Comparison of ENCODE assay signal across 8 mouse cellular contexts in genomic region chr9:48984320-48984844, GRCm38 (mm10). TPM values are rescaled to one million over a fixed set of nuclear protein-coding genes. Genes with fewer than 3 reads are reported as not detected.
DNase-seq lines count a peak whose midpoint lies in the region; ATAC-seq and TF ChIP-seq lines count a peak whose summit lies in the region.

No protein-coding gene starts in this region.

- 0 out of 2 replicates have a peak, but pooled peaks cover 4% of the 10 kb centered on the region for H3K4me1 ChIP-seq in lung, adult 2 months (ENCODE audit: control insufficient read depth, insufficient read depth, low read length)
- H3K4me1 ChIP-seq in brown adipose tissue, adult 24 weeks (ENCODE audit: control insufficient read depth, insufficient read depth, insufficient read length, low read length) = peaks cover 5% of the 10 kb centered on the region; the same call in 1 of the 2 replicates
- peaks cover 20% of the 10 kb centered on the region for H3K4me1 ChIP-seq in midbrain, embryonic 16.5 days (ENCODE audit: control insufficient read depth, insufficient read depth, low read length)

- no peak for TF ChIP-seq CTCF in lung, adult 2 months (IDR thresholded peaks at IDR 0.05; ENCODE audit: insufficient read depth, low read length)

- no peak for DNase-seq in lung, adult 2 months
- no peak for DNase-seq in lung, postnatal 14 days
- peak; percentile 76 for DNase-seq in induced T-regulatory cell, adult 2 months (ENCODE audit: low read depth)
- no peak for DNase-seq in embryo, embryonic 9.5 days (ENCODE audit: extremely low spot score)
- no peak for DNase-seq in MN1 (ENCODE audit: low spot score)

- peak overlapping the region; percentile 74 for H3K27ac ChIP-seq in brown adipose tissue, adult 24 weeks (replicated peaks; ENCODE audit: low read depth, low read length)
- H3K27ac ChIP-seq in midbrain, embryonic 16.5 days (ENCODE audit: low read length) = peak overlapping the region; percentile 88

- H3K9me3 ChIP-seq in midbrain, embryonic 16.5 days (replicated peaks; ENCODE audit: control insufficient read depth, low read length, poor library complexity, severe bottlenecking) = no peaks in the 10 kb centered on the region

- no peaks in the 10 kb centered on the region for H3K27me3 ChIP-seq in midbrain, embryonic 16.5 days (ENCODE audit: control insufficient read depth, insufficient read depth, low read depth, low read length)

- peak; percentile 26; the same call in 1 of the 2 replicates for ATAC-seq in midbrain, embryonic 16.5 days
- no peak for ATAC-seq in cerebellum, adult (ENCODE audit: insufficient number of reproducible peaks, low FRiP score, low TSS enrichment)

- H3K4me2 ChIP-seq in midbrain, embryonic 16.5 days (ENCODE audit: low read length) = peak overlapping the region; percentile 74

- H3K9ac ChIP-seq in midbrain, embryonic 16.5 days (ENCODE audit: low read depth, low read length) = peak overlapping the region; percentile 75

- no peaks in the 10 kb centered on the region for H3K36me3 ChIP-seq in midbrain, embryonic 16.5 days (ENCODE audit: control insufficient read depth, insufficient read depth, low read length)

- WGBS in lung, adult 2 months = 10% methylated on average over 8 of the region's 8 CpGs
- WGBS in midbrain, embryonic 16.5 days = 28% methylated on average over 8 of the region's 8 CpGs

- no peak for TF ChIP-seq POLR2A in lung, adult 2 months (IDR thresholded peaks at IDR 0.05; ENCODE audit: borderline replicate concordance, extremely low read depth, low read depth, low read length)

- H3K4me3 ChIP-seq in lung, adult 2 months (replicated peaks; ENCODE audit: extremely low read depth, low read depth, low read length) = peak overlapping the region; percentile 83
- peak overlapping the region; percentile 63 for H3K4me3 ChIP-seq in brown adipose tissue, adult 24 weeks (ENCODE audit: insufficient read depth, low read depth, low read length)
- H3K4me3 ChIP-seq in midbrain, embryonic 16.5 days (ENCODE audit: low read depth, low read length) = peak overlapping the region; percentile 81

RNA-seq across cellular contexts. Expression of gene Usp28, which starts 0.8 kb away (rescaled TPM):
- polyA plus RNA-seq in lung, adult 2 months (2012; rRNA removed) = 11.5 and 12.9 TPM in 2 replicates
- 5.5 and 9.6 TPM in 2 replicates for polyA plus RNA-seq in brown adipose tissue, adult 24 weeks (2012; ENCODE audit: insufficient read depth, insufficient read length, missing spikeins)
- polyA plus RNA-seq in midbrain, embryonic 16.5 days (2015; fragmentation: Nextera tagmentation; extraction: Ambion mirVana) = 27.3 and 34.3 TPM in 2 replicates

RNA-seq across cellular contexts. Expression of gene Htr3b, which starts 19.6 kb away (rescaled TPM):
- not detected in 2 replicates for polyA plus RNA-seq in lung, adult 2 months (2012; rRNA removed)
- not detected in 2 replicates for polyA plus RNA-seq in brown adipose tissue, adult 24 weeks (2012; ENCODE audit: insufficient read depth, insufficient read length, missing spikeins)
- polyA plus RNA-seq in midbrain, embryonic 16.5 days (2015; fragmentation: Nextera tagmentation; extraction: Ambion mirVana) = 0.09 TPM in 1 of 2 replicates, not detected in the other
